Mouse (Mus musculus): ENCODE measurements around the gene Homer2.

Gene Homer2

DNA sequence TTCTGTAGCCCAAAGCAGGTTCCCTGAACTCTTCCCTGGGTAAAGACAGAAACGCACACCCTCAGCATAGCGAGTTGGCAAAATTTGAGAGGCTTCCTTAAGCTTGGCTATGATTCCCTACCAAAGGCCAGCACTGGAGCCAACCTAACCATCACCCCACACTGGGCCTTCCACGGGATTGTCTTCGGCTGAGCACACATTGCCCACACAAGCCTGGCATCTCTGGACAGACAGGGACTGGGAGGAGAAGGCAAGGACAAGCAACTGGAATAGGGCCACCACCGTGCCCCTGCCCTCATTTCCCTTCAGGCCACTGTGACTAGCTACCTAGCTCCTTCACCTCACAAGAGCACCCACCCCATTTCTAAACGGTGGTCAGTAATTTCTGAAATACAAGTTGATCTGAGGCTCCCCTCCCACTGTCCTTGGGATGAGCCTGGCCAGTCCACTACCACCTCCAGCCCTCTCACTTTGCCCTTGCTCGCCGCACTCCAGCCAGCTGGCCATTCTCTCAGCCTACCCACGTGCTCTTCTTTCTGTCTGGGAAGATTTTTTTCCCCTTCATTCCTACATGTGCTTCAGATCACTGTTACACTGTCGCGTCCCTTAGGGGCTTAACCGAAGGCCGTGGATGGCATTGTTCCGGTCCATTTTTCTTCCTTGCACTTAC lies at the start of gene Homer2:
Gene Homer2 (minus strand): TSS at position 57 of the 670 bp plus-strand sequence.
- no peak for DNase-seq (ENCODE audit: low spot score in 2 of 2)

DNA sequence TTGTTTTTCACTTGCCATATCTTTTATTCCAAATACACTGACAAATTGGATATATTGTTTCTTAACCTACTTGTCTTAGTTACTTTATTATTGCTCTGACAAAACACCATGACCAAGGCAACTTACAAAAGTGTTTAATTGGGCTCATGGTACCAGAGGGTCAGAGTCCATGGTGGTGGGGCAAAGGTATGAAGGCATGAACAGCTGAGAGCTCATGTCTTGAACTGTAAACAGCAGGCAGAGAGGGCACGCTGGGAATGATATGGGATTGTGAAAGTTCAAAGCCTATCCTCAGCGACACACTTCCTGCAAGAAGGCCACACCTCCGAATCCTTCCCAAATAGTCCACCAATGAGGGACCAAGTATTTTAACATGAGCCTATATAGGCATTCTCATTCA lies 40.6 kb upstream of the Homer2 start:
- DNase-seq (ENCODE audit: low spot score in 2 of 2) = no peak

DNA sequence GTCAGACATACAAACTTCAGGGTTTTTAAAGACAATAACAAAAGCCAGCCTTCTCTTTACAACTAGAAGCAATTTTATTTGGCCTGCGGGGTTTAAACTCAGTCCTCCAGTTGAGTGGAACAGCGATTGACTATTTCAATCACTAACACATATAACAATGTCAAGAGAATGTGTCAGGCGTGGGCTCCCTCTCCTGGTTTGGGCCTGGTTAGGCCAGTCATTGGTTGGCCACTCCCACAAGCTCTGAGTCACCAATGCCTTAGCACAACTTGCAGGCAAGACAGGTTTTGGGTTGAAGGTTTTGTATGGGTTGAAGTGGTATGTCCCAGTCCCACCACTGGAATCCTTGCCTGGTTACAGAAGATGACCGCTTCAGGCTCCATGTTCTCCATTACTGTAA lies 36.8 kb upstream of the Homer2 start:
- no peak for DNase-seq (ENCODE audit: low spot score in 2 of 2)

DNA sequence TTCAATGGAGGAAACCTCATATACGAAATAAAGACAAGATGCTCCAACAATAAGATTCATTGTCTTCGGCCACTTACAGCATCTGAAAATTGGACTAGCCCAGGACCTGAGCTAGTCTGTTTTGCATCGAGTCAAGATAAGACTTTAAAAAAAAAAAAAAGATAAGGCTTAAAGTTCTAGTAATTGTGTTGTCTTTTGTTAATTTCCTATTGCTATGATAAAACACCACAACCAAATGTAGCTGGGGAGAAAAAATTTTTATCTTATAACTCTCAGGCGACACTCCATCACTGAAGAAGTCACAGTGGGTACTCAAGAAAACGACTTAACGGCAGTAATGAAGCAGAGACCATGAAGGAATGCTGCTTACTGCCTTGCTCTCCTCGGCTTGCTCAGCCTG lies 32.7 kb upstream of the Homer2 start:
- DNase-seq (ENCODE audit: low spot score in 2 of 2) = no peak

DNA sequence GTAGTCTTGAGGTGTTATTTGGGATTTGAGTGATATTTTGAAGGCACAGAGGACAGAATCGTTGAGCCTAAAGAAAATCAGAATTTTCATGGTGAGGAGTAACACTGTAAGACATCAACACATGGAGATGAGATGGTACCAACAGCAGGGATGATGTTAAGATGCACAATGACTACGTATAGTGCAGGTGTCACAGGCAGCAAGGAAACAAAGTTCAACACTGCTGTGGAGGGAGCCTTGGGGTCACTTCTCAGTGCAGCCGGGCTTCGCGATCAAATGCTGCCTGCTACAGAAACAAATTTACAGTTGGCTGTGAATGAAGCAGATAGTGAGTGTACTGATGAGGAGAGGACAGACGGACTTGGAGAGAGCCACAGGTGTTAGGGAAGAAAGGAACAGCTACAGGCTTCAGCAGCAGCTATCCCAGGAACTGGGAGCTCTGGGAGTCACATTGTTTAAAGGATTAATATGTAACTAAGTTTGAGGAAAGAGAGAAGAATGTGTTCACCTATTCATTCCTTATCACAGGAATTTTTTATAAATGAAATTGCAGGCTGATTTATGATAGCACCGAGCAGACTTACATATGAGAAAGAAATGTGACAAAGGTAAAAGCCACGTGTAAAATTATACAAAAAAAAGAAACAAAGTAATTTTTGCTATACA lies 31.5 kb upstream of the Homer2 start:
- no peak for DNase-seq (ENCODE audit: low spot score in 2 of 2)

DNA sequence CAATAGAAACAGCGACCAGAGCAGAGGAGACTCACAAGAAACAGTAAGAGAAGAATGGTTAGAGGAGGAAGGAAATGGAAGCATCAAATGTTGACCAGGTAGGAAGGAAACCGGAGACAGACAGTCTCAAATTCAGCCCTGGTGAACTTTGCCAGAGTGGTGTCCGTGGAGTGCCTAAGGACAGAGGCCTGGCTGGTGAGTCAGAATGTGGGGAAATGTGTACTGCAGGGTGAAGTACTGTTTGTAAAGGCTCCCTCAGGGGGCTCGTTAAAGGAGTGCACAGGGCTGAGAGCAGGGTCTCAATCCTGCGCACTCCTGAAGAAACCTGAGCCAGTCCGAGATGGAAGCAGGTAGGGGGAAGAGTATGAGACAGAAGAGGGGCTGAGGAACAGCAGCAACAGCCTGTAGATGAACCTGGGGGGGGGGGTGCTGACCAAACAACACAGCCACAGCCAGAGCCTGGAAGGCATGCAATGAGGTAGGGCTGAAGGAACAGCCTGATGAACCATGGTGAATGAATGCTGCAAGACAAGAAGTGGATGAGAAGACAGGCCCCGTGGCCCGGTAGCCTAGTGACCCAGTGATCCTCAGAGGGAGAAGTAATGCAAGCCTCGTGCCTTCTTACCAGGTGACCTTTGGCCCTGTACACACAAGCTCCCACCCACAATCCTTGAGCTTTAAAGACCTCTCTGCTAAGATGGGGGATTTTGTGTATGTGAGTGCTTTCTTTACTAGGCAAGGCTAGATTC lies 28.1 kb upstream of the Homer2 start:
- DNase-seq (ENCODE audit: low spot score in 2 of 2) = no peak

DNA sequence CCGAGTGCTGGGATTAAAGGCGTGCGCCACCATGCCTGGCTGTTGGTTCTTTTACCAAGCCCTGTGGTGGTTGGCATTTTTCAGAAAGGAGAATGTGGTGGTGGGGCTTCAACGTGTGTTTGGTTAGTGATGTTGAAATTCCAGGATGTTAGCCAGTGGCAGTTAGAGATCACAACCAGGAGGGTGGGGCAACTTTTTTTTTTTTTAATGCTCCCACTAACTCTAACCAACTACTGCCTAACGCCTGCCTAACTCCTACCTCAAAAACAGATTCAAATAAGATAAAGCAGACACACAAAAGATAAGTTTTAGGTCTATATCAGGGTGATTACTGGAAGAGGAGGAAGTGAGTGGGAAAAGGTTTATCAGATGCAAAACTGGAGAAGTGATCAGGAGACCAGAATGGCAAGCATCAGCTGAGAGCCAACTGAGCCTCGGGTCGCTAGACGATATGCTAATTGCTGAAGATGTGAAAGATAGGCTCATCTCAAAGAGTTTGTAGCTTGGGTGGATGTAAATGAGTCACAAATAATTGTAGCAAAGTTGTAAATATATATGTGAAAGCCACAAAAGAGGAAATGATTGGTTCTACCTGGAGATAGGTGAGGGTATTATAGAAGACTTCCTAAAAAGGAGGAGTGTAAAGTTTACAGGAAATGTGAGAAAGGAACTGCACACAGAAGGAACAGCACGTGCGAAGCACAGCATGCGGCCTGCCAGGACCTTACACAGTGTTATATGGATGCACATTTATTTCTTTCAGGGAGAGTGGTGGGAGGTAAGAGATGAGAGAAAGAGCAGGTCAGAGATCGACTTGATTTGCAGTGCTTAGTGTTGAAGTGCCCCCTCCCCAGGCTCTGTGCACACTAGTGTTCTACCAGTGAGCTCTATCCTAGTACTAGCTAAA lies 25.1 kb upstream of the Homer2 start:
- no peak for DNase-seq (ENCODE audit: low spot score in 2 of 2)

DNA sequence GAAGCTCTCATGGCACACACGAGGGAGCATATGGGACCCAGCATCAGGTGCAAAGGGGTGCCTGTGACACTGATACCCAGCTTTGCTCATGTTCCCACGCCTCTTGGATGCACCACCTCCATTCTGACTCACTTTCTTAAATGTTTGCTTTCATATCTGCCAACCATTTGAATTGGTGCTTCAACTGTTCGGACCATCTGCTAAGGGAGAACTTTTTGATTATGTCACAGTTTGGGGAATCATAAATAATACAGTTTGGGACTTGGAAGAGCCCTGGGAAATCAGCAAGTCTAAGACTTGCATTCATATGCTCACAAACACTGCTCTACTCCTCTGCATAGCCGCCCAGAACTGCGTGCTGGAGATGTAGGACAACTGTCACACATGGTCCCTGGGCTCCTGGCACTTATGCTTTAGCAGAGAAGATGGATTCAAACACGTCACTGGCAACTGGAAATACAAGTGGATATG lies 23.9 kb upstream of the Homer2 start:
- DNase-seq (ENCODE audit: low spot score in 2 of 2) = no peak

DNA sequence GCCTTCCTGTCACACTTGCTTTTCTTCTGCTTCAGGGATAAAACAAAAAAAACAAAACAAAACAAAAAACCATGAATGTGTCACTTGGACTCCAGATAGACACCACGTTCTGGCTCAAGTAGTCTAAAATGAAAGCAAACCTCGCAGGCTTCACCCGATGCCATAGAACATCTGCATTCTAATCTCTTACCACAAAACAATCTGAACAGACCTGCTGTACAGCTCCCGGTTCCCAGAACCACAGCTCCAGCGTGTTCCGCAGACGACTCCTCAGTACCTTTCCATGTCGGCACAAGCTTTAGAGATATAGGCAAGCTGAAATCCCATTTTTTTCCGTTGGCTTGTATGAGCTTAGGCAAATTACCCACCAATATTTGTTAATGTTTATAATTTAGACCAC lies 22.5 kb upstream of the Homer2 start:
- no peak for DNase-seq (ENCODE audit: low spot score in 2 of 2)

DNA sequence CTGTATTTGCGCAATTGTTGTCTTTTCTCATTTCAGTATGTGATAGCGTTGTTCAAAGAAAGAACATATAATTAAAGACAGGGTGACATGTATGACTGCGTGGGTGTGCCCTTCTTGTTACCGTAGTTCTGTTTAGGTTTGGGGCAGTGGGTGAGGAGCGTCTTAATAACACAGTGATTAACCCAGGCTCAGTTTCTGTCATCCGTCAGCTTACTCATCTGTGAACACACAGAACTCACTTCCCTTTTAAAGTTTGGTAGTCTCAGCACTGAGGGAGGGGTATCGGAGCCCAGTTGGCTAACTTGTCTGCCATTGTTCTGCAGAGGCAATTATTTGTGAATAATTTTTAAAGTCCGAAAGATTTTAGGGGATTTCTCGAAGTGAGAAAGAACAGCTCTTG lies 20.4 kb upstream of the Homer2 start:
- no peak for DNase-seq (ENCODE audit: low spot score in 2 of 2)

DNA sequence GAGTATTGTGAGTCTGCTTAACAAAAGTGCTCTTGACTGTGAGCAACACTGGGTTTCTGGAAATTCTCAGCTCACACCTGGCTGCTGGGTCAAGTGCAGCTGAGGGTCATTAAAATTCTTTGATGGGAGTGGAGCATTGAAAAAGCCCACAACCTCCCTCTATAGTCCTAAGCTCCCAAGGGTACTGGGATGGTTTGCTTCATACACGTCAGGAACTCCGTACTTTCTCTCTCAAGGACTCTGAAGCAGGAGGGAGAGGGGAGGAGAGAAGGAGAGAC lies 19.3 kb upstream of the Homer2 start:
- no peak for DNase-seq (ENCODE audit: low spot score in 2 of 2)

DNA sequence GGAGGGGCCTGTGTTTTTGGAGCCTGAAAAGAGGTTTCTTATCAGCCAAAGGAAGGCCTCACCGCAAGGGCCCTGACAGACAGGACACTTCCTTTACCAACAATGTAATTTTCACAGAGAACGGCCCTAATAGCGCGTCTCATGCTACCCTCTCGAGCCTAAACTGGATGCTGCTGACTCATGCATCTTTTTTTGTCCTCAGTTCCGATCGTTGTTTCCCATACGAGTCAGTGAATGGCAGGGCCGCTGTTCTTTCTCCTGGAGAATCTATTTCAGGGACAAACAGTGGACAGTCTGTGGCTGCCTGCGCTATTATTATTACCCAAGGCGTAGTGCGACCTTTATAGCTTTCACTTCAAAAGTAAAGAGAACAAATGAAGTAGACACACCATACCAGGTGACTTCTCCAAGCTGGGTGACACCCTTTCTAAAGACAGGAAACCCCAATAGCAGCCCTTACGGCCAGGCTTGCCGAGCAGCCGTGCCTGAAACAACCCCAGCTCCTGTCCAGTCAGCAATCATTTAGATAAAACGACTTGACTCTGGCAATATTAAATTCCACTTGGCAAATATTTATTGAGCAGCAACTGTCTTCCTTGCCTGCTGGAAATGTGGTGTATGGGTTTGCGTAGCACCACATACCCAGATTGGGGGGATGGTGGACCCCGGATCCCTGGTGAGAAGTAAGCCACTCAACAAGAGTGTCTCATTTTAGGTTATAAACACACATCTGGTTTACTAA lies 18.8 kb upstream of the Homer2 start:
- DNase-seq (ENCODE audit: low spot score in 2 of 2) = no peak

DNA sequence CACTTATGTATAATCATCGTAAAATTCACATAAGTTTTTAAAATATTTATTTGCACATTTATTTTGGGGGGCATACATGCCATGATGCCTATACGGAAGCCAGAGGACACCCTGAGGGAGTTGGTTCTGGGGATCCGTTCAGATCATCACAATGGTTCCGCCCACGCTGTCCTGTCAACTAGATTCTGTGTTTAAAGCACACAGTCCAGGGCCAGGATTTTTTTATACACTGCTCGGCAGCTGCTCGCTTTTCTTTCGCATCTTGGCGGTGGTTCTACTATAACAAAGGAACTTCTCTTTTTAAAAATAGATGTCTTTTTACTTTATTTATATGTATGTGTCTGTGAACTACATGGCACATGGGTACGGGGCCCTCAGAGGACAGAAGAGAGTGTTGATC lies 16.5 kb upstream of the Homer2 start:
- no peak for DNase-seq (ENCODE audit: low spot score in 2 of 2)

DNA sequence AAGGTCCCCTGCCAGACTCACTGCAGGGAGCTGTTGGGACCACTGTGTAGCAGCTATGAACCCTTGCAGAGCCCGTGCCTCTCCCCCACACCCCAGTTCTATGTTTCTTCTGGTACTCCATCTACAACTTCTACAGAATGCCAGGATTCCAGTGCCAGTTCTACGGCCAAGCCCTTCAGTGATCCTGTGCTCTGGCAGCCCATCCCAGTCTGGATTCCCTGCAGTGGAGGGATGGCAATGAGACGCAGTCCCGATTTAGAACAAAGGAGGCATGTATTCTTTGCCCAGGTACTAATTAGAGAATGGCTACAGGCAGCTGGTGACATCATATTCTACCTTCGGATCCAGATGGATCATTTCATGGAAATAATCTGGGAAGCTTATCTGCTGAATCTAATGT lies 13.9 kb upstream of the Homer2 start:
- DNase-seq (ENCODE audit: low spot score in 2 of 2) = no peak

DNA sequence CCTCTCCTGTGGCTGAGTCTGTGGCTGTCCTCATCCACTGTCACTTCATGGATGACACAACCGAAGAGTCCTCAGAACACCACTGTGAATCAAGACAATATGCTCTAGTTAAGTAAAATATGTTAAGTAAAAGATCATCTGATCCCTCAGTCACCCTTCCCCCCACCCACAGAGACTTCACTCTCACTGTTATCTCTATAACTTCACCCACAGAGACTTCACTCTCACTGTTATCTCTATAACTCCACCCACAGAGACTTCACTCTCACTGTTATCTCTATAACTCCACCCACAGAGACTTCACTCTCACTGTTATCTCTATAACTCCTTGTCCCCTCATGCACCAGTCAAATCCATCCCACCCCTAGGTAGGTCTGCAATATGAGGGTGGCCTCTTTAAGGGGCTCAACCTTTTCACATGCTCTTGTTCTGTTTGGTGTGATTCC lies 11.9 kb upstream of the Homer2 start:
- DNase-seq (ENCODE audit: low spot score in 2 of 2) = no peak

DNA sequence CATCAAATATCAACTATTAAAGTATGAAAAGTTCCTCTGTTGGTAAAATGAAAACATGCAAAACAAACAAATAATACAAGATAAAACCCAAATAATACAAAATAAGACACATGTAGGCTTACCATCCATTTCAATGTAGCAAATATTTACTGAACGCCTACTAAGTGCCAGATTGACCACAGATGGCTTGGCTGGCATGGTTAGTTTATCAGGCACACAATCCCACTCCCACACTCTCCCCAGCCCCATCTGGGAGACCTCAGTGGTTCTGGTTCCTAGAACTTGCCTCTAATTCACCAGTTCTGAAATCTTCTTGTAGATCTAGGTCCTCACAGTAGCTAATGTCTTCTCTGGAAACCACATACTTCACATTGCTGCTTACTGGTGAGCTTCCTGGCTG lies 11.3 kb upstream of the Homer2 start:
- DNase-seq (ENCODE audit: low spot score in 2 of 2) = no peak

DNA sequence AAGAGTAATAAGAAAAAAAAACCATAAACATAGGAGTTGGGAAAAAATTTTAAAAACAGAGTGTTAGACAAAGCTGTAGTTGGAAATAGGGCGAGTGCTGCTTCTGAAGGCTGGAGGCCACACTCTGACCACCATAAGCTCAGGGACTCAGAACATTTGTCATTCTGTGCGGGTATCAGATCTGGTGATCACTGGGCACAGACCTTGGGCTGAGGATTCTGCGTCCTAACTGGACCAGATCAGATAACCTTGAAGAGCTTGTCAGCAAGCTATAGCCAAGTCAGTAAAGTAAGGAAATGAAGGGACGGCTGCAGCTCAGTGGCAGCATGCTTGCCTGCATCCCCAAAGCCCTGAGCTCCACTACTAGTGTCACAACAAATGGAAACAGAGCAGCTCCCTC lies 2.8 kb upstream of the Homer2 start:
- DNase-seq (ENCODE audit: low spot score in 2 of 2) = no peak

DNA sequence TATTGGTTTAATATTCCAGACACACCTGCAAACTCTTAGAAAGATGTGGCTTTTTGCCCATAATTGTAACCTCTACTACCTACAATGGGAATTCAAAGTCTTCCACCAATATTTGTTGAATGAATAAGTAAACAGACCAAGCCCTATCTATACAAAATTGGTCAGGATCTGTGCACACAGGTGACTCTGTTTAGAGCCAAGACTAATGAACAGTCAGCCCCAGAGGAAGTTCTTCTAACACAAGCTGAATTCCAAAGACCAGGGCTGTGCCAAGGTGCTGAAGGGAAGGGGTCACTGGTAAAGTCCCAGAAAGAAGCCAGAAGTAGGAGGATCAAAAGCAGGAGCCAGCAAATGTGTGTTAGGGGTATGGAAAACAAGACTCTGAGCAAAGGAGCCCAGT lies 838 bp upstream of the Homer2 start:
- no peak for DNase-seq (ENCODE audit: low spot score in 2 of 2)

DNA sequence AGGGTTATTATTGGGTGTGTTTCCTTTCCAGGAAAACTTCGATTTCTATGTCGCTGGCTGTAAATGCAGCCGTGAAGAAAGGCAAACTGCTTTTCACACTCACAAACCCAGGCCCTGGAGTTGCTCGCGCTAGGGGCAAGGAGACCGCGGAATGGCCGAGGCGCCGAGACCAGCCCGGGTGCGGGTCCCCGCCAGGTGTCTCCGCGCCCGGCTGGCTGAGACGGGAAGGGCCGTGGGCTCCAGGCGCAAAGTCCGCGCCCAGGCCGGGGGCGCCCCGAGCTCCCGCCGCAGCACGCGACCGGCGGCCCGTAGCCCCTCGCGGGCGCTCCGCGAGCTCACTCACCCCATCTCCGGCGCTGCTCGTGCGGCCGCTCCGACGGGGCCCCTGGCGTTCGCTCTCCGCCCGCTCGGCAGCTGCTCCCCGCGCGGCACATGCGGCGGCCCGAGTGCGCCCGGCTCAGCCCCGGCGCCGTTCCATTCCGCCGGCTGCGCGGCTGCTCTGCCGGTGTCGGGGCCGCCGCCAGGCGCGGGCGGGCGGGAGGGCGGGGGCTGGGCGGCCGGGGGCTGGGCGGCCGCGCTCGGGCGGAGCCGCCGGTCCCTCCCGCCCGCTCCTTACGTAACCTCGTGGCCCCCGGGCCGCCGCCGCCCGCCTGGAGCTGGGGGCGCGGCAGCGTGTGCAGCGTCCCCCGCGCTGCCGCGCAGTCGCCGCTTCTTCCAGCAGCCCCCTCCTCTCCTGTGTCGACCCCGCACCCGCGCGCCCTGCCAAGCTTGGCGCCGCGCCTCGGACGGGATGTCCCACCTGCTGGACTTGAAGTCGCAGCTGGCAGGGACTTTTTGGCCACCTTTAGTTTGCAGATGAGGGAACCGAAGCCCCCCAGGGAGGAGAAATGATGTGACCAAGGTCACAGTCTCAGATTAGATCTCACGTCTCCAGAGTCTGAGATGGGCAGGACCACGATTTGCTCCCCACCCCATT lies 623 bp downstream of the Homer2 start:
- DNase-seq (ENCODE audit: low spot score in 2 of 2) = no peak

DNA sequence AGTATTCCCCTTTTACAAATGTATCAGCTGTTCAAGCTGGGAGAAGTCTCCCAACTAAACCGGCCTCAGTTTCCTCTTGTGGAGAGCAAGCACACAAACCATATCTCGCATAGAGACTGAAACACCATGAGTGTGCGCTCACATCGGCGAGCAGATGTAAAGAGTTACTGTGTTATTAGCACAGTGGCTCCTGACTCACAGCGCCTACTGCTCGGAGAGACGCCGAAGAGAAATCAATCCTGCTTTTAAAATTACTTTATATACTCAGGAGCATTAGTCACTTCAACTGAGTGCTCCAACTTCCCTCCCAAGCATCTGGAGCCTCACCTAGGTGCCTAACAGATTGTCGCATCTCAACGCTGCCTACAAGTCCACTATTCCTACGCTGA lies 1.3 kb downstream of the Homer2 start:
- no peak for DNase-seq (ENCODE audit: low spot score in 2 of 2)

Measured in natural killer cell, adult 2 months (primary cell).